8 mouse cellular contexts compared by ENCODE assay signal in the genomic region with DNA sequence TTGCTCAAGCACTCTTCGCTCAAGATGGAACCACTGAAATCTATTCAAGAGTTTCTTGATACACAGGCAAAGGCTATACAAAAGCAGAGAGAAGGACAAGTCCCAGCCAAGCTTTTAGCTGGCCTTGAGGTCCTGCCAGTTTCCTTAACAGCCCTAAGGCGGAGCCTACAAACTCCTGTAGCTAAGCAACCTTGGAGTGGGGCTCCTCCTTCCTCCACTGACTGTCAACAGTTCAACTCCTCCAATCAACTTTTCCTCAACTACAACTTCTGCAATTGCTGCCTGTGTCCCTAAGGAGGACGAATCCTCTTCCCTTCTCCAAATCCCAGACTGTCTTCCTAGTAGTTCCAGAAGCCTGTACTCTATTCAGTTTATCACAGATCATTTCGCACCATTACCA. TPM values are rescaled to one million over a fixed set of nuclear protein-coding genes. Genes with fewer than 3 reads are reported as not detected.
A peak's percentile ranks its signal among the peaks of the same experiment; 100 is the strongest.
DNase-seq lines count a peak whose midpoint lies in the region; ATAC-seq and TF ChIP-seq lines count a peak whose summit lies in the region.

No protein-coding gene starts in this region.

- peak overlapping the region; percentile 69; the same call in 1 of the 2 replicates for H3K9ac ChIP-seq in heart, postnatal 0 days (replicated peaks; ENCODE audit: low read depth, low read length)
- H3K9ac ChIP-seq in stomach, embryonic 14.5 days (replicated peaks; ENCODE audit: low read depth, low read length), result peak overlapping the region; percentile 63

- TF ChIP-seq CTCF in heart, postnatal 0 days (IDR thresholded peaks at IDR 0.05; ENCODE audit: low read depth), result no peak

- H3K27ac ChIP-seq in heart, postnatal 0 days (ENCODE audit: low read depth), result peak overlapping the region; percentile 13; the same call in 1 of the 2 replicates
- 0 out of 2 replicates have a peak overlapping the region, but pooled peaks have one; percentile 8 for H3K27ac ChIP-seq in macrophage
- H3K27ac ChIP-seq in stomach, embryonic 14.5 days (ENCODE audit: low read length), result 0 out of 2 replicates have a peak overlapping the region, but pooled peaks have one; percentile 8

- H3K27me3 ChIP-seq in erythroblast, embryonic 14.5 days (ENCODE audit: control insufficient read depth), result peaks cover 2% of the 10 kb centered on the region; the same call in 1 of the 2 replicates
- peaks cover 16% of the 10 kb centered on the region; the same call in 1 of the 2 replicates for H3K27me3 ChIP-seq in heart, postnatal 0 days (ENCODE audit: control insufficient read depth, insufficient read depth, low read length)
- no peaks in the 10 kb centered on the region for H3K27me3 ChIP-seq in stomach, embryonic 14.5 days (ENCODE audit: control insufficient read depth, insufficient read depth, low read length)

- no peaks in the 10 kb centered on the region for H3K9me3 ChIP-seq in erythroblast, embryonic 14.5 days (ENCODE audit: control insufficient read depth, low read length)
- no peaks in the 10 kb centered on the region for H3K9me3 ChIP-seq in heart, postnatal 0 days (replicated peaks; ENCODE audit: control insufficient read depth, low read length)
- H3K9me3 ChIP-seq in stomach, embryonic 14.5 days (ENCODE audit: control insufficient read depth, low read depth, low read length), result no peaks in the 10 kb centered on the region

- H3K4me2 ChIP-seq in heart, postnatal 0 days (ENCODE audit: low read depth, low read length), result peak overlapping the region; percentile 84
- H3K4me2 ChIP-seq in stomach, embryonic 14.5 days (replicated peaks; ENCODE audit: low read depth, low read length), result peak overlapping the region; percentile 79

- peak overlapping the region; percentile 88 for H3K4me3 ChIP-seq in erythroblast, embryonic 14.5 days (replicated peaks)
- H3K4me3 ChIP-seq in heart, postnatal 0 days (ENCODE audit: low read depth, low read length), result peak overlapping the region; percentile 65
- peak overlapping the region; percentile 79 for H3K4me3 ChIP-seq in macrophage (ENCODE audit: inconsistent target)
- H3K4me3 ChIP-seq in stomach, embryonic 14.5 days (ENCODE audit: low read depth, low read length), result peak overlapping the region; percentile 77

- TF ChIP-seq EP300 in heart, postnatal 0 days (IDR thresholded peaks at IDR 0.05; ENCODE audit: low read depth), result no peak

- peaks cover 13% of the 10 kb centered on the region for H3K36me3 ChIP-seq in erythroblast, embryonic 14.5 days (ENCODE audit: control insufficient read depth)
- H3K36me3 ChIP-seq in heart, postnatal 0 days (replicated peaks; ENCODE audit: control insufficient read depth, insufficient read depth, low read length), result no peaks in the 10 kb centered on the region
- H3K36me3 ChIP-seq in macrophage (ENCODE audit: inconsistent target), result no peaks in the 10 kb centered on the region
- no peaks in the 10 kb centered on the region; the same call in 1 of the 2 replicates for H3K36me3 ChIP-seq in stomach, embryonic 14.5 days (ENCODE audit: control insufficient read depth, insufficient read depth, low read length)

- no peak for DNase-seq in frontal cortex, postnatal 25 days (ENCODE audit: low spot score in 2 of 2)
- peak; percentile 50 for DNase-seq in T-cell, adult 2 months (ENCODE audit: low spot score)
- DNase-seq in heart, postnatal 0 days (ENCODE audit: low spot score), result peak; percentile 24
- peak; percentile 57 for DNase-seq in kidney, postnatal 14 days

- peaks cover 61% of the 10 kb centered on the region for H3K4me1 ChIP-seq in erythroblast, embryonic 14.5 days (ENCODE audit: control insufficient read depth)
- peaks cover 9% of the 10 kb centered on the region for H3K4me1 ChIP-seq in heart, postnatal 0 days (ENCODE audit: control insufficient read depth, insufficient read depth)
- peaks cover 11% of the 10 kb centered on the region; the same call in 1 of the 2 replicates for H3K4me1 ChIP-seq in stomach, embryonic 14.5 days (ENCODE audit: control insufficient read depth, insufficient read depth, low read length)

- H3K79me2 ChIP-seq in macrophage (ENCODE audit: inconsistent target), result peaks cover 47% of the 10 kb centered on the region

- ATAC-seq in frontal cortex, adult (ENCODE audit: low TSS enrichment), result peak; percentile 54
- no peak for ATAC-seq in heart, postnatal 0 days (ENCODE audit: insufficient read depth, low read depth)
- 0 out of 2 replicates have a peak, but pooled peaks have one; percentile 42 for ATAC-seq in stomach, embryonic 14.5 days (ENCODE audit: insufficient number of reproducible peaks, insufficient read depth, low FRiP score, low read depth)

- WGBS in heart, postnatal 0 days, result 51% methylated on average over 4 of the region's 4 CpGs
- 40% methylated on average over 4 of the region's 4 CpGs for WGBS in macrophage (ENCODE audit: missing documents)
- 45% methylated on average over 4 of the region's 4 CpGs for WGBS in stomach, embryonic 14.5 days

RNA-seq across cellular contexts. Expression of gene Tbcel, which starts 36.4 kb away (rescaled TPM):
- 1.6 and 3.1 TPM in 2 replicates for polyA plus RNA-seq in erythroblast, embryonic 14.5 days (2012)
- 7.6 and 17.9 TPM in 2 replicates for total RNA-seq in heart, postnatal 0 days (2014; rRNA removed; ENCODE audit: low replicate concordance)
- 2.6 TPM in 2 replicates for polyA plus RNA-seq in heart, postnatal 0 days (2015; fragmentation: Nextera tagmentation; extraction: Ambion mirVana)
- 10 to 100 TPM in 25 of 26 experiments, 1 to 10 TPM in 1; 9.6 to 53.3 (median 27.7) TPM for total RNA-seq in macrophage (2018; cell fraction: chromatin; rRNA removed)
- total RNA-seq in macrophage (2018; cell fraction: cytosol; rRNA removed), result 10 to 100 TPM in 25 of 26 experiments, 1 to 10 TPM in 1; 9.1 to 20.2 (median 16.5) TPM
- 10 to 100 TPM; 12.4 to 45.6 (median 24.0) TPM for total RNA-seq in macrophage (2018; cell fraction: nucleus; rRNA removed)
- polyA plus RNA-seq in macrophage (2018), result 10.0 to 11.4 TPM (median 10.9 TPM) in 3 replicates
- 5.5 and 7.6 TPM in 2 replicates for polyA plus RNA-seq in stomach, embryonic 14.5 days (2014; fragmentation: Nextera tagmentation; extraction: Ambion mirVana)

Comparison
In these comparisons a context has a peak if more than half of its experiments do, and no peak if none do; other contexts are left out.
1. DNase-seq: peak in T-cell, adult 2 months (single experiment), heart, postnatal 0 days (single experiment) and kidney, postnatal 14 days (single experiment); none in frontal cortex, postnatal 25 days (0 of 2).
2. Peak in every context shown above with its lines, with median percentiles within 50 percentile points of each other: H3K4me3 ChIP-seq and H3K27ac ChIP-seq.